Mouse (Mus musculus): ENCODE data around the gene Mta1. TPM values are rescaled to one million over a fixed set of nuclear protein-coding genes. Genes with fewer than 3 reads are reported as not detected.
A peak's percentile ranks its signal among the peaks of the same experiment; 100 is the strongest.

Mta1 gene
- polyA plus RNA-seq, 1 experiment from 2014 or later, result 15.8 TPM

DNA sequence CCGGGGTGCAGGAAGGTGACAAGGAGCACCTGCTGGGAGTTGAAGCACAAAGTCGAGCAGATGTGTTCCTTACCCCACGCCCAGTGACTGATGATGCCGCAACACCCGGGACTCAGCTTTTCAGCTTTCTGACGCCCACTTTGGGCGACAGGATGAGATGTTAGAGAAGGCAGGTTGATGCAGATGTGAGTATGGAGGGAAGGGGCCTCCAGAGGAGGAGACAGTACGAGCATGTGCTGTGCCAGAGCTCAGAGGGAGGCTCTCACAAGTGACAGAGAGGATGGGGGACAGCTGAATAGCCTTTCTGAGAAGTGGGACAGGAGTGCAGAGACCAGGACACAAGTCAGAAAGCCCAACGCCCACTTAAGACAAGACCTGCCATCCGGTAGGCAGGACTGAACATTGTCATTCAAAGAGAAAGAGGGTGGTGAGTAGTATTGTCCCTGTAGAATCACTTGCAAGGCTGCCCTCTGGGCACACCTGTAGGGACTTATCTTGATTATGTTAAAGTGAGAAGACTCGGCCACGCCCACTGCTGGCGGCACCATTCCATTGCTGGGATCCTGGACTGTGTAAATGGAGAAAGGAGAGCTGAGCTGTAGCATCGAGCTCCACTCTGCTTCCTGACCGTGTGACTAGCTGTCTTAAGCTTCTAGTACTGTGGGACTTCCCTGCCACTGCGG lies 16.9 kb downstream of the Mta1 start:
- WGBS, result 89% methylated on average over 16 of the region's 16 CpGs
- Histone ChIP-seq H3K4me2 (replicated peaks) (no peak overlapping the region), H3K27ac (no peak overlapping the region), H3K4me1 (no peaks in the 10 kb centered on the region), H3K36me3 (peaks cover 60% of the 10 kb centered on the region), H3K9ac (no peak overlapping the region), H3K4me3 (no peak overlapping the region), H3K9me3 (no peaks in the 10 kb centered on the region), H3K27me3 (replicated peaks) (no peaks in the 10 kb centered on the region)
- ATAC-seq (ENCODE audit: low FRiP score, low read depth), result no peak

DNA sequence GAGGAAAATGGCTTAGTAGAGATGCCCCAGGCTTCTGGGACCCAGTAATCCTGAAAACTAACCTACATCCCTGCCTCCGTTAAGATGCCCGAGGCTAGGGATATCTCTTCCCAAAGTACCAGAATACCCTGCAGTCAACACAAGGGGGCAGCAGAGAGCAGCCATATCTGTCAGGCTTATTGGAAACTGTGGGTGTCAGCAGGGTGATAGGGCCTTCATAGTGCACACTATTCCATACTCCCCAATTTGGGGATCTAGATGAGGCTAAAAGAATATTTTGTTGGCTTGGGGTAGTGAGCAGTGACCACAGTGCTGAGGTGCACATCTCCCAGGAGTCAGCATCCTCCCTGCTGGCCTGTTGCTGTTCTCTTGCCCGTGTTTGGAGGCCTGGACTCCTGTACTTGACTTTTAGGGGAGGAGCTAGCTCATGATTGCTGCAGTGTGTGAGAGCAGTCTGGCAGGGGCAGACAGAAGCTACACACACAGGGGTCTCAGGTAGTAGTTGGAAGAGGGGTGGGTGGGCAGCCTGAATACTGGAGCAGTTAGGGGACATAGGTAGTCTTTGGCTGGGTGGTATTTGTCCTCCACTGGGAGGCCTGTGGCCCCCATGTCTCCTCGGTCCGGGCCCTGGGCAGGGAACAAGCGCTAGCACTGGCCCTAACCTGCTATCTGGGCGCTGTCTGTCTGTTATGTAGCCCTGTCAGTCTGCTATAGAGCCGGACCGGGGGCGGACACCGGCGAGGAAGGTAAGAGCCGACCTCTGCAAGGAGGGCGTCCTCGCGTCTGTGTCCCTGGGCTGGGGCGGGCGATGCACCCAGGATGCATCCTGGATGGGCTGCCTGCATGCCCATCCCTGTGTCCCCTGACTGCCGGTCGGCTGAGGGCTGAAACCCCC lies 21.7 kb downstream of the Mta1 start:
- Histone ChIP-seq H3K36me3 (peaks cover 85% of the 10 kb centered on the region), H3K9ac (0 out of 2 replicates have a peak overlapping the region, but pooled peaks have one; percentile 17), H3K27me3 (replicated peaks) (no peaks in the 10 kb centered on the region), H3K4me1 (no peaks in the 10 kb centered on the region), H3K4me2 (replicated peaks) (no peak overlapping the region), H3K4me3 (no peak overlapping the region), H3K27ac (no peak overlapping the region), H3K9me3 (no peaks in the 10 kb centered on the region)
- peak; percentile 62; the same call in 1 of the 2 replicates for ATAC-seq (ENCODE audit: low FRiP score, low read depth)
- 87% methylated on average over 20 of the region's 20 CpGs for WGBS

DNA sequence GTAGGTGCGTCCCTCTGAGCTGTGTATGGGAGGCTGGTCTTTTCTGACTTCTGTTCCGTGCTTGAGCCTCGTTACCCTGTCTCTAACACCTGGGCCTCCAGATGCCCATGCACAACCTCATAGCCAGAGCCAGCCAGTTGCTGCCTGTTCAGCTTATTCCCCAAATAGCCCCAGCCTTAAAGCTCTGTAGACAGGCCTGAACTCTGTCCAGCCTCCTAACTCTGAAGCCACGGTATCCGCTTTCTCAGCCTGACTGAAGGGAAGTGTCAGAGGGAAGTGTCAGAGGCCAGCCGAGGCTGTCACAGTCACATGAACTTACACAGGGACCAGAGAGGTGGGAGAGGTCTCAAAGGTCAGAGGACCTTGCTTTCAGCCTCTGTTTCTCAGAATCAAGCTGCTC lies 26.6 kb downstream of the Mta1 start:
- Histone ChIP-seq H3K4me3 (no peak overlapping the region), H3K4me2 (replicated peaks) (no peak overlapping the region), H3K36me3 (peaks cover 99% of the 10 kb centered on the region), H3K9ac (no peak overlapping the region), H3K4me1 (no peaks in the 10 kb centered on the region), H3K27me3 (replicated peaks) (no peaks in the 10 kb centered on the region), H3K9me3 (no peaks in the 10 kb centered on the region), H3K27ac (no peak overlapping the region)
- ATAC-seq (ENCODE audit: low FRiP score, low read depth), result no peak
- 94% methylated on average over 6 of the region's 6 CpGs for WGBS

DNA sequence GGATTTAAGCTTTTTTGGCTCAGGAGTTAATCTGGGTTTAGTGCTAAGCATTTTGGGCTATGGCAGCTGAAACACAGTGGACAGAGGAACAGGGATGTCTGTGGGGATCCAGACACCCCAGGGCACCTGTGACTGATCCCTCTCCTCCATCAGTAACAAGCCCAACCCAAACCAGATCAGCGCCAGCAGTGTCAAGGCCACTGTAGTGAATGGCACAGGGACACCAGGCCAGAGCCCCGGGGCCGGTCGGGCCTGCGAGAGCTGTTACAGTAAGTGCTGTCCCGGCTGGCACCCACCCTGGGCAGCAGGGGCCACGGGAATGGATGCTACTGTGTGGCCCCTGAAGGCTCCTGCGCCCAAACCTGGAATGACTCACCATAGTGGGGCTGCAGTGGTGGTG lies 32.7 kb downstream of the Mta1 start:
- 92% methylated on average over 8 of the region's 8 CpGs for WGBS
- no peak for ATAC-seq (ENCODE audit: low FRiP score, low read depth)
- H3K9me3 ChIP-seq, result no peaks in the 10 kb centered on the region

DNA sequence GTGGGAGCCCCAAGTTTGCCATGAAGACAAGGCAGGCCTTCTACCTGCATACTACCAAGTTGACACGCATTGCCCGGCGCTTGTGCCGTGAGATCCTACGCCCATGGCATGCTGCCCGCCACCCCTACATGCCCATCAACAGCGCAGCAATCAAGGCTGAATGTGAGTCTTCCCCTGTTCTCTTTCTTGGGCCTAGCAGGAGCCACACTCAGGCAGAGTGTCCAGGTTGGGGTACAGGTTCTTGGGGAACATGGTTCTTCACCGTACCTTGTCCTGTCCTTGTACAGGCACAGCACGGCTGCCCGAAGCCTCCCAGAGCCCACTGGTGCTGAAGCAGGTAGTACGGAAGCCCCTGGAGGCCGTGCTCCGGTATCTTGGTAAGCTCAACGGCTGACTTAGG lies 33.5 kb downstream of the Mta1 start:
- H3K4me2 ChIP-seq (replicated peaks), result no peak overlapping the region
- peaks cover 100% of the 10 kb centered on the region for H3K36me3 ChIP-seq
- H3K27ac ChIP-seq, result no peak overlapping the region
- no peaks in the 10 kb centered on the region for H3K27me3 ChIP-seq (replicated peaks)
- ATAC-seq (ENCODE audit: low FRiP score, low read depth), result no peak
- H3K9ac ChIP-seq, result no peak overlapping the region
- no peak overlapping the region for H3K4me3 ChIP-seq
- no peaks in the 10 kb centered on the region for H3K9me3 ChIP-seq
- WGBS, result 97% methylated on average over 14 of the region's 14 CpGs
- no peaks in the 10 kb centered on the region for H3K4me1 ChIP-seq

More for the DNA sequence above, 32.7 kb downstream of the Mta1 start:
- H3K4me3 ChIP-seq, result no peak overlapping the region
- no peak overlapping the region for H3K4me2 ChIP-seq (replicated peaks)
- peaks cover 100% of the 10 kb centered on the region for H3K36me3 ChIP-seq
- no peak overlapping the region for H3K27ac ChIP-seq
- no peak overlapping the region for H3K9ac ChIP-seq
- H3K4me1 ChIP-seq, result no peaks in the 10 kb centered on the region
- no peaks in the 10 kb centered on the region for H3K27me3 ChIP-seq (replicated peaks)

DNA sequence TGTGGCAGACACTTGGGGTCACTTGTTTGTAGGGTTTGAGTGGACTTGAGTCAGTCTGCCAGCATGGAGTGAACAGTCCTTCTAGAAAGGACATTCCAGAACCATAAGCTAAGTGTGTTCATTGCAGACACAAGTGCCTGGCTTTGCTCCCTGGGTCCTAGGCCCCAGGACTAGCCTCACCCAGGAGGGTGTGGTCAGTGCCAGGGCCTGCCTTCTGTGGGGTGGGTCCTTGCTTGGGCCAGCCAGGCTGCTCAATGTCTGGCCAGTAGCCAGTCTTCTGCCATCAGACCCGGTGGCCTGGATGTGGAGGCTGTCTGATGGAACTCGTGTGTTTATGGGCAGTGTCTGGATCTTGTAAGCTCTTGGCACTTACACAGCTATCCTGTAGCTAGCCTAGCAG lies 34.5 kb downstream of the Mta1 start:
- no peaks in the 10 kb centered on the region for H3K9me3 ChIP-seq
- WGBS, result 86% methylated on average over 2 of the region's 2 CpGs
- no peaks in the 10 kb centered on the region for H3K4me1 ChIP-seq
- H3K4me3 ChIP-seq, result no peak overlapping the region
- H3K36me3 ChIP-seq, result peaks cover 100% of the 10 kb centered on the region
- no peak overlapping the region for H3K27ac ChIP-seq
- no peak overlapping the region for H3K4me2 ChIP-seq (replicated peaks)
- ATAC-seq (ENCODE audit: low FRiP score, low read depth), result no peak
- H3K9ac ChIP-seq, result no peak overlapping the region
- no peaks in the 10 kb centered on the region for H3K27me3 ChIP-seq (replicated peaks)

DNA sequence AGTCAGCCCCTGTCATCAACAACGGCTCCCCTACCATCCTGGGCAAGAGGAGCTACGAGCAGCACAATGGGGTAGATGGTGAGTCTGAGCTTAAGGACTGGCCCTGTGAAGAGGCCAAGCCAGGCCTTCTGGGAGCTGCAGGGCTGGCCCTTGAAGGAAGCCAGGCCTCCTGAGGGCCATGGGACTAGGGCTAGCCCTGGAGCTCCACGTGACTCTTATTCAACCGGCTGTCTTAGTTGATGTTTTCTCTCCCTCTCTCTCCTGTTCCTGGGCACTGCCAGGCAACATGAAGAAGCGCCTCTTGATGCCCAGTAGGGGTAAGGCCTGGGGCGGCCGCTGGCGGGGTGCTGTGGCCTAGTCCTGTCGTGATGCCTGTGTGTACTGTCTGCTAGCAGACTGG lies 35.2 kb downstream of the Mta1 start:
- Histone ChIP-seq H3K4me2 (replicated peaks) (no peak overlapping the region), H3K9me3 (no peaks in the 10 kb centered on the region), H3K27me3 (replicated peaks) (no peaks in the 10 kb centered on the region), H3K27ac (no peak overlapping the region), H3K4me1 (peaks cover under 1% of the 10 kb centered on the region; the same call in 1 of the 2 replicates), H3K36me3 (peaks cover 100% of the 10 kb centered on the region), H3K4me3 (no peak overlapping the region), H3K9ac (no peak overlapping the region)
- 90% methylated on average over 9 of the region's 9 CpGs for WGBS
- ATAC-seq (ENCODE audit: low FRiP score, low read depth), result no peak

DNA sequence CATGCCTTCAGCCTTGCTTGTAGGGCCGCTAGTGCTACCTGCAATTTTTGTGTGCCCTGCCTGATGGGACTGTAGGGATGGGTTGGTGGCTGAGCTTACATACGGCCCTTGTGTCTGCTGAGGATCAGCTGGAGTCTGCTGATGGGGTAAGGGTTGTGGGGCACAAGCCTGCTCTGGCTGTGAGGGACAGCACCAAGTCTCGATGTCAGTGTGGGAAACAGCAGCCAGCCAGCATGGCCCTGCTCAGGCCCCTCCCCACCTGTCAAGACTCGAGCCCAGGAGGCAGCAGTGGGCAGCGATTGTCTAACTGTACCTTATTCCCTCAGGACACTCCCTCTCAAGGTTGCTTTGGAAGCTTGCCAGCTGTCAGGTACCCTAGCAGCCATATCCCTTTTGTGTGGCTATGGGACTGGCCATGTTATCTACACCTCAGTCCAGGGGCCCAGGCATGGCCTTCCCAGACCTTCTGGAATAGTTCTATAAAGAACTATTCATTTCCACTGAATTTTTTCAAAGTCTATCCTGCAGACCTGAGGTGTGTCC lies 35.9 kb downstream of the Mta1 start:
- Histone ChIP-seq H3K27ac (no peak overlapping the region), H3K9me3 (no peaks in the 10 kb centered on the region), H3K4me1 (peaks cover 7% of the 10 kb centered on the region), H3K4me2 (replicated peaks) (no peak overlapping the region), H3K9ac (no peak overlapping the region), H3K27me3 (replicated peaks) (no peaks in the 10 kb centered on the region), H3K4me3 (no peak overlapping the region), H3K36me3 (peaks cover 99% of the 10 kb centered on the region)
- 83% methylated on average over 5 of the region's 5 CpGs for WGBS
- no peak for ATAC-seq (ENCODE audit: low FRiP score, low read depth)

DNA sequence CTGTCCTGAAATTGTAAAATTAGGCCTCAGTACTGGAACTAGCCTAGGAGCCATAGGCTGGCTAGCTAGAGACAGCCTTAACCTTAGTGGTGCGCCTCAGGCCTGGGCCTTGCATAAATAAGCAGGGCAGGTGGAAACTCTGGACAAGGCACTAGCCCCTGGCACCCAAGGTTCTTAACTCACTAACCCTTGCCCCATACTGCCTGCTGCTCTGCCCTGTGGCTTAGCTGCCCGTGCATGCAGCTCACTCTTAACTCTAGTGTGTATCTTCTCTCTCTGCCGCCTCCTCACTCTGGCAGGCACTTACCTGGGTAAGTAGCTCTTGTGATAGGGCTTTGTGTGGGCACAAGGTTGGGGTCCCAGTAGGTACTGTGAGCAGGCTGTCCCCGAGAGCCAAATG lies 36.4 kb downstream of the Mta1 start:
- no peak for ATAC-seq (ENCODE audit: low FRiP score, low read depth)
- H3K27ac ChIP-seq, result no peak overlapping the region
- peaks cover 13% of the 10 kb centered on the region for H3K4me1 ChIP-seq
- no peak overlapping the region for H3K9ac ChIP-seq
- no peak overlapping the region for H3K4me2 ChIP-seq (replicated peaks)
- no peaks in the 10 kb centered on the region for H3K9me3 ChIP-seq
- H3K27me3 ChIP-seq (replicated peaks), result no peaks in the 10 kb centered on the region
- no peak overlapping the region for H3K4me3 ChIP-seq
- 95% methylated on average over 4 of the region's 4 CpGs for WGBS
- H3K36me3 ChIP-seq, result peaks cover 93% of the 10 kb centered on the region

DNA sequence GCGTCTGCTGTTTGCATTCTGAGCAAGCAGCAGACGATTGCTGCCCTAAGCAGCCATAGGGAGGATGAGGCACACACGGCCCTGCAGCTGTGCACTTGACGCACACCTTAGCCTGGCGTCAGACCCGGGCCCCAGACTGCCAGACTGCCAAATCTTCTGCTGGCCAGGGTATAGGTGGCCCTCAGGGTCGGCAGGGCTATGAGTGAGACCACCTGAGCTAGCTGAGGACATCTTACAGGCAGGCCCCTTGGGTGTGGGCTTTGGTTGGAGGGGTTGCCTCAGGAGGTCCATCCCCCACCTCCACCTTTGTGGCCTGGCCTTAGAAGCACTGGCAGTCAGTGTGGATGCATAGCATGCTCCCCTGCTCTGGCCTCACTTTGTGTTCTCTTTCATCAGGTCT lies 37.3 kb downstream of the Mta1 start:
- peaks cover 19% of the 10 kb centered on the region for H3K4me1 ChIP-seq
- no peak overlapping the region for H3K4me2 ChIP-seq (replicated peaks)
- H3K9me3 ChIP-seq, result no peaks in the 10 kb centered on the region
- H3K36me3 ChIP-seq, result peaks cover 84% of the 10 kb centered on the region
- no peak for ATAC-seq (ENCODE audit: low FRiP score, low read depth)
- no peak overlapping the region for H3K27ac ChIP-seq
- no peaks in the 10 kb centered on the region for H3K27me3 ChIP-seq (replicated peaks)
- no peak overlapping the region for H3K4me3 ChIP-seq
- H3K9ac ChIP-seq, result no peak overlapping the region
- 93% methylated on average over 7 of the region's 7 CpGs for WGBS

DNA sequence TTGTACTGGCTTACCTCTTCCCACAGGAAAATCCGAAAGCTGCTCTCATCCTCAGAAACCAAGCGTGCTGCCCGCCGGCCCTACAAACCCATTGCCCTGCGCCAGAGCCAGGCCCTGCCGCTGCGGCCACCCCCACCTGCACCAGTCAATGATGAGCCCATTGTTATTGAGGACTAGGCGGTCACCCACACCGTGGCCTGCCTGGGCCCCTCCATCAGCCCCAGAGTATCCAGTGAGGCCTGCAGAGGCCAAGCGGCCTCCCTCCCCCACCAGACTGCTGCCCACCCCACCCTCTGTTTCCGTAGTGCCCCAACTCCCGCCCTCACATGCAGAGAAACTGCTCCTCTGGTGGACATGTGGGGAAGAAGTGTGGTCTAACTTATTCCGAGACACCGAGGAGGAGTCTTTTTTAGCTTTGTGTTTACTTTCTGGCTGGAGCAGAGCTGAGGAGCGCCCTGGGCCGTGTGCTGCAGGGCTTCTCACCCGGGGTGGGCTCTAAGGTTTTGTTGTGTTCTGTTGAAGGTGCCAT lies 38.5 kb downstream of the Mta1 start:
- no peaks in the 10 kb centered on the region for H3K9me3 ChIP-seq
- WGBS, result 79% methylated on average over 17 of the region's 17 CpGs
- H3K27me3 ChIP-seq (replicated peaks), result no peaks in the 10 kb centered on the region
- H3K27ac ChIP-seq, result no peak overlapping the region
- H3K36me3 ChIP-seq, result peaks cover 73% of the 10 kb centered on the region
- no peak overlapping the region for H3K9ac ChIP-seq
- no peak for ATAC-seq (ENCODE audit: low FRiP score, low read depth)
- H3K4me2 ChIP-seq (replicated peaks), result no peak overlapping the region
- H3K4me3 ChIP-seq, result no peak overlapping the region
- peaks cover 26% of the 10 kb centered on the region for H3K4me1 ChIP-seq

Measured in neural tube, embryonic 12.5 days (tissue).